Mouse (Mus musculus) myocyte (in vitro differentiated cells): ENCODE data around the gene Frrs1. TPM values are rescaled to one million over a fixed set of nuclear protein-coding genes. Genes with fewer than 3 reads are reported as not detected.

Source experiments
- H3K27me3 ChIP-seq: one replicate; pipeline ENCODE4 v1.6.1; 2011; ENCODE audit not compliant: control insufficient read depth, insufficient read depth, insufficient read length
- H3K36me3 ChIP-seq: one replicate; pipeline ENCODE4 v1.6.1; 2011; ENCODE audit not compliant: control insufficient read depth, insufficient read depth
- H3K4me2 ChIP-seq: one replicate; pipeline ENCODE4 v1.6.1; 2011; ENCODE audit warnings: low read depth, control low read depth
- H3K4me3 ChIP-seq: one replicate; pipeline ENCODE4 v1.5.1; 2011; ENCODE audit warnings: mild to moderate bottlenecking, control low read depth, moderate library complexity
- H3K79me2 ChIP-seq: one replicate; pipeline ENCODE4 v1.6.1; 2011; ENCODE audit not compliant: control insufficient read depth, insufficient read depth
- H3ac ChIP-seq: one replicate; pipeline ENCODE4 v1.6.1; 2011; ENCODE audit not compliant: control insufficient read depth, insufficient read length
- CEBPB ChIP-seq: IDR thresholded peaks from 2 replicates; pipeline ENCODE4 v1.6.1; 2011; ENCODE audit warnings: mild to moderate bottlenecking, moderate library complexity; ENCODE audit not compliant: poor library complexity, insufficient read depth, severe bottlenecking
- E2F4 ChIP-seq: IDR thresholded peaks from one replicate; pipeline ENCODE4 v1.6.1; 2011; ENCODE audit warnings: mild to moderate bottlenecking, control low read depth, moderate library complexity; ENCODE audit not compliant: insufficient read depth
- MAX ChIP-seq: IDR thresholded peaks from one replicate; pipeline ENCODE4 v1.6.1; 2011; ENCODE audit warnings: low read depth, mild to moderate bottlenecking, control low read depth
- MYOD1 ChIP-seq, 3 experiments: IDR thresholded peaks; one replicate each; pipeline ENCODE4 v1.6.1; 2011; ENCODE audit warnings: control low read depth in 2 of 3, low read depth in 2 of 3, mild to moderate bottlenecking in 2 of 3, moderate library complexity in 1 of 3; ENCODE audit not compliant: insufficient read length in 2 of 3, control insufficient read depth in 1 of 3
- MYOG ChIP-seq, 3 experiments: IDR thresholded peaks; one replicate each; pipeline ENCODE4 v1.6.1; 2011; ENCODE audit warnings: control low read depth in 2 of 3, low read depth in 2 of 3, mild to moderate bottlenecking in 2 of 3; ENCODE audit not compliant: insufficient read length in 2 of 3, control insufficient read depth in 1 of 3, insufficient read depth in 1 of 3
- POLR2A ChIP-seq: IDR thresholded peaks from one replicate; pipeline ENCODE4 v1.6.1; 2011; ENCODE audit warnings: low read depth, mild to moderate bottlenecking, control low read depth, moderate library complexity; ENCODE audit not compliant: insufficient read length
- POLR2AphosphoS2 ChIP-seq: IDR thresholded peaks from one replicate; pipeline ENCODE4 v1.6.1; 2011; ENCODE audit warnings: low read depth, control low read depth; ENCODE audit not compliant: insufficient read length
- REST ChIP-seq: IDR thresholded peaks from one replicate; pipeline ENCODE4 v1.6.1; 2011; ENCODE audit warnings: mild to moderate bottlenecking, control low read depth, moderate library complexity; ENCODE audit not compliant: insufficient read depth, insufficient read length
- SRF ChIP-seq: IDR thresholded peaks from one replicate; pipeline ENCODE4 v1.6.1; 2011; ENCODE audit warnings: low read depth; ENCODE audit not compliant: control insufficient read depth, insufficient read length
- TCF12 ChIP-seq: IDR thresholded peaks from one replicate; pipeline ENCODE4 v1.6.1; 2011; ENCODE audit warnings: mild to moderate bottlenecking, control low read depth; ENCODE audit not compliant: poor library complexity, insufficient read depth, severe bottlenecking
- TCF3 ChIP-seq: IDR thresholded peaks from one replicate; pipeline ENCODE4 v1.6.1; 2011; ENCODE audit warnings: low read depth, control low read depth; ENCODE audit not compliant: insufficient read length
- USF1 ChIP-seq: IDR thresholded peaks from one replicate; pipeline ENCODE4 v1.6.1; 2011; ENCODE audit warnings: low read depth, mild to moderate bottlenecking, control low read depth, moderate library complexity
- polyA plus RNA-seq: library from polyadenylated mRNA; unstranded; fragments of >200 nt; fragmentation: generic; extraction: Trizol; gene quantifications from one replicate; pipeline ENCODE4 v1.2.1, GENCODE M21; 2012; ENCODE audit warnings: missing spikeins

Frrs1 gene
- polyA plus RNA-seq, 1 experiment = 12.7 TPM

DNA sequence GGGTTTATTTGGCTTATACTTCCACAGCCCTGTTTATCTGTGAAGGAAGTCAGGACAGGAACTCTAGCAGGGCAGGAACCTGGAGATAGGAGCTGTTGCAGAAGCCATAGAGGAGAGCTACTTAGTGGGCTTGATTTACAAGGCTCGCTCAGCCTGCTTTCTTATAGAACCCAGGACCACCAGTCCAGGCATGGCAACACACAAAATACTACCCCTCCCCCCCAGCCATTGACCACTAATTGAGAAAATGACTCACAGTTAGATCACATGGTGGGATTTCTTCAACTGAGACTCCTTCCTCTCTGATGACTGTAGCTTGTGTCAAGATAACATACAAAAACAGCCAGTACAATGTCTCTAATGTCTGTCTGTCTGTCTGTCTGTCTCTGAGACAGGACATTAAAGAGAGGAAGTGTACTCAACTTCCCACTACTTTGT lies 6.0 kb downstream of the Frrs1 start:
- TF ChIP-seq TCF3 (no peak), REST (no peak), USF1 (peak; percentile 69)
- H3K4me2 ChIP-seq = peak overlapping the region; percentile 20
- peaks cover 23% of the 10 kb centered on the region for H3K79me2 ChIP-seq

GRCm38 (mm10) chr3:116870372-116870771 lies 11.1 kb downstream of the Frrs1 start:
- Histone ChIP-seq H3K4me2 (no peak overlapping the region), H3K27me3 (no peaks in the 10 kb centered on the region), H3K79me2 (peaks cover 9% of the 10 kb centered on the region), H3ac (no peak overlapping the region), H3K4me3 (no peak overlapping the region), H3K36me3 (peaks cover 8% of the 10 kb centered on the region)
- TF ChIP-seq POLR2A = no peak
- TF ChIP-seq POLR2AphosphoS2 = no peak
- TF ChIP-seq TCF12 = no peak
- TF ChIP-seq SRF = no peak
- TF ChIP-seq USF1 = no peak
- no peak for TF ChIP-seq CEBPB
- TF ChIP-seq E2F4 = no peak
- no peak for TF ChIP-seq TCF3

More for the DNA sequence above, 6.0 kb downstream of the Frrs1 start:
- H3K36me3 ChIP-seq = peaks cover 8% of the 10 kb centered on the region
- no peak overlapping the region for H3K4me3 ChIP-seq
- H3K27me3 ChIP-seq = no peaks in the 10 kb centered on the region
- no peak overlapping the region for H3ac ChIP-seq

GRCm38 (mm10) chr3:116882221-116882960 lies 23.1 kb downstream of the Frrs1 start:
- TF ChIP-seq TCF3 (no peak), MAX (no peak), USF1 (no peak), CEBPB (no peak), POLR2A (no peak), TCF12 (no peak), REST (no peak), E2F4 (no peak), SRF (no peak), MYOD1 (IDR thresholded peaks at IDR 0.05; ENCODE audit: control insufficient read depth in 1 of 3, insufficient read length in 2 of 3, low read depth in 2 of 3) (no peak), POLR2AphosphoS2 (no peak)
- no peak overlapping the region for H3K4me3 ChIP-seq
- H3K79me2 ChIP-seq = no peaks in the 10 kb centered on the region
- no peak overlapping the region for H3K4me2 ChIP-seq
- no peak overlapping the region for H3ac ChIP-seq
- H3K36me3 ChIP-seq = peaks cover 17% of the 10 kb centered on the region
- no peaks in the 10 kb centered on the region for H3K27me3 ChIP-seq

- TF ChIP-seq POLR2AphosphoS2 (no peak), POLR2A (no peak), SRF (no peak), REST (no peak), CEBPB (no peak), TCF12 (no peak), USF1 (no peak), MYOG (IDR thresholded peaks at IDR 0.05; ENCODE audit: control insufficient read depth in 1 of 3, insufficient read depth in 1 of 3, insufficient read length in 2 of 3, low read depth in 2 of 3) (no peak), E2F4 (no peak), TCF3 (no peak), MAX (no peak), MYOD1 (IDR thresholded peaks at IDR 0.05; ENCODE audit: control insufficient read depth in 1 of 3, insufficient read length in 2 of 3, low read depth in 2 of 3) (no peak)
- Histone ChIP-seq H3K27me3 (no peaks in the 10 kb centered on the region), H3K79me2 (no peaks in the 10 kb centered on the region), H3ac (no peak overlapping the region), H3K36me3 (peaks cover 17% of the 10 kb centered on the region), H3K4me3 (no peak overlapping the region), H3K4me2 (no peak overlapping the region)
Measured at GRCm38 (mm10) chr3:116884941-116885340, 25.7 kb downstream of the Frrs1 start.

DNA sequence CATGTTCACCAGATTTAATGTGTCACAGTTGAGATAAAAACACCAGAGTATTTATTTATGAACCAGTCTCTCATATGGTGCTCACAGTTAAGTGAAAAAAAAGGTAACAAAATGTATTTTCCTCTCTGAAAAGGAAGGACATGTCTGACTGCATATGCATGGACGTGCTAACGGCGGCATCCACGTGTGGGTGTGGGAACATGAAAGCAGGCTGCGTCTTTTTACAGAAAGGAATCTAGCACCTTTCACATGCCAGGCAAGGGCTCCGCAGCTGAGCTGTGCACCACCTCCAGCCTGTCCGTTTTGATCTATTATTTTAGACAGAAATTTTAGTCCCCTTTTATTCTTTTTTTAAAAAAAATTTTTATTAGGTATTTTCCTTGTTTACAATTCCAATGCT lies 30.1 kb downstream of the Frrs1 start:
- Histone ChIP-seq H3K4me3 (no peak overlapping the region), H3K36me3 (peaks cover 4% of the 10 kb centered on the region), H3ac (no peak overlapping the region), H3K79me2 (no peaks in the 10 kb centered on the region), H3K4me2 (no peak overlapping the region), H3K27me3 (no peaks in the 10 kb centered on the region)
- TF ChIP-seq TCF3 (no peak), E2F4 (no peak), REST (no peak), TCF12 (no peak), MYOD1 (IDR thresholded peaks at IDR 0.05; ENCODE audit: control insufficient read depth in 1 of 3, insufficient read length in 2 of 3, low read depth in 2 of 3) (no peak), POLR2AphosphoS2 (no peak), CEBPB (no peak), SRF (no peak), MYOG (IDR thresholded peaks at IDR 0.05; ENCODE audit: control insufficient read depth in 1 of 3, insufficient read depth in 1 of 3, insufficient read length in 2 of 3, low read depth in 2 of 3) (no peak), USF1 (no peak), MAX (no peak), POLR2A (no peak)
